Mouse (Mus musculus): ENCODE measurements at regions not wholly inside any gene's neighbourhood (a gene's known extent, or its start where the extent isn't known, plus 50 kb on each side); places are given as distances from the start of the nearest gene placed in this dataset.

DNA sequence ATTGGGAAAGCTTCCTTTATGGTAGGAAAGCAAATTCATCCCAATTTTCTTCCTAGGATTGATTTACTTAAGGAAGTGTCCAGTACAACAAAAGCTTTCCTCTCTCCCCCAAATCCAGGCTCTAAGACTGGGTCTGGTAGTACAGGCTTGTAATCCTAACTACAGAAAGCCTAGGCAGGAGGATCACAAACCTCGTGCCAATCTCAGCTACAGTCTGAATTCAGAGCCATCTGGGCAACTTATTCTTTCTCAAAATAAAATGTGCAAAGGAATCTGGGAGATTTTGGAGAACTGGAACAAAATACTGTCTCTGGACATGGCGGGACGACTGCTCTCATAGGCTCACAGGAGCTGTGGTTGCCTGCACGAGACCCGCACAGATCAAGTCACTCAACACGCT, 377.4 kb upstream of the Satb1 start:
- Histone ChIP-seq H3K36me3 (ENCODE audit: control insufficient read depth, insufficient read depth, low read length) (no peaks in the 10 kb centered on the region), H3K27ac (ENCODE audit: control insufficient read depth, insufficient read depth, low read length) (no peak overlapping the region), H3K4me1 (replicated peaks; ENCODE audit: control insufficient read depth, insufficient read depth, low read length) (peaks cover 20% of the 10 kb centered on the region), H3K4me3 (ENCODE audit: control insufficient read depth, insufficient read depth, low read length) (no peak overlapping the region), H3K27me3 (ENCODE audit: control insufficient read depth, insufficient read depth, low read length) (no peaks in the 10 kb centered on the region)
- TF ChIP-seq POLR2A (IDR thresholded peaks at IDR 0.05; ENCODE audit: control insufficient read depth, extremely low read depth, insufficient read depth, low read length, poor library complexity) = no peak
- TF ChIP-seq CTCF (IDR thresholded peaks at IDR 0.05; ENCODE audit: borderline replicate concordance, control insufficient read depth, extremely low read depth, insufficient read depth, low read length, poor library complexity) = no peak
- WGBS = 98% methylated on average over 6 of the region's 6 CpGs
- no peak for DNase-seq

DNA sequence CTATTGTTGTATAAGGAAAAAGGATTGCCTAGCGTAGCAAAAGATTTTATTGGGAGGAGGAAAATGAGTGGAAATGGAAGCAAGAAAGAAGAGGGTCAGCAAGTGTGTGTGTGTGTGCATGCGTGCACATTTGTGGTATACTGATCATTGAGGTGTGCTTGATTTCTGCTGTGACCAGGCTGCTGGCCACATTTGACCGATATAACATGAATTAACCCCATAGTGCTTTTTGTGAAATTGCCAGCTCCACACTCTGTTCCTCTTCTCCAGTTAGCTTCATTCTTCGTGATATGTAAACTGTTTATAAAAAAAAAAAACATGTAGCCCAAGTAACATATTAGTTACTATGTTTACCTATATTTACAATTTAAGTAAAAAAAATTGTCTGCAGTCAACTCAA, 364.6 kb upstream of the Satb1 start:
- Histone ChIP-seq H3K4me3 (ENCODE audit: control insufficient read depth, insufficient read depth, low read length) (no peak overlapping the region), H3K27ac (ENCODE audit: control insufficient read depth, insufficient read depth, low read length) (no peak overlapping the region), H3K4me1 (replicated peaks; ENCODE audit: control insufficient read depth, insufficient read depth, low read length) (peaks cover 8% of the 10 kb centered on the region), H3K27me3 (ENCODE audit: control insufficient read depth, insufficient read depth, low read length) (no peaks in the 10 kb centered on the region), H3K36me3 (ENCODE audit: control insufficient read depth, insufficient read depth, low read length) (no peaks in the 10 kb centered on the region)
- TF ChIP-seq CTCF (IDR thresholded peaks at IDR 0.05; ENCODE audit: borderline replicate concordance, control insufficient read depth, extremely low read depth, insufficient read depth, low read length, poor library complexity) = no peak
- TF ChIP-seq POLR2A (IDR thresholded peaks at IDR 0.05; ENCODE audit: control insufficient read depth, extremely low read depth, insufficient read depth, low read length, poor library complexity) = no peak
- 98% methylated on average over 4 of the region's 4 CpGs for WGBS
- DNase-seq = no peak

DNA sequence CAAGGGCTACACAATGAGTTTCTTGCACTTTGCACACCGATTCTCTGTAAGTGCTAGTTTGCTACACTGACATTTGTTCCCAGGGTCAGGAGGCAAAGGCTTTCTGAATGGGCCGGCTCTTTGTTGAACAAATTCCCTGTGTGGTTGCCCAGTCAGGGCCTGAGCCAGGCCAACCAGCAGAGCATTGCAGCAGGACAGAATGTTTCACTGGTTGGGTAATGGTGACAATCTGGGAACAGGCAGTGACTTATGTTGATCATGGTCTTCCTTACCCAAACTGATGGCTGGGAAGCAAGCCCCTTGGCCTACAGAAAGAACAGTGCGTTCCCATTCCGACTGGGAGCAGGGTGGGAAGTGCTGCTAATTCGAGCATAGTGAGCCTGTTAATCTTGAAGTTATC, 363.7 kb upstream of the Satb1 start:
- DNase-seq = no peak
- Histone ChIP-seq H3K36me3 (ENCODE audit: control insufficient read depth, insufficient read depth, low read length) (no peaks in the 10 kb centered on the region), H3K4me1 (replicated peaks; ENCODE audit: control insufficient read depth, insufficient read depth, low read length) (peaks cover 8% of the 10 kb centered on the region), H3K27me3 (ENCODE audit: control insufficient read depth, insufficient read depth, low read length) (no peaks in the 10 kb centered on the region), H3K27ac (ENCODE audit: control insufficient read depth, insufficient read depth, low read length) (no peak overlapping the region), H3K4me3 (ENCODE audit: control insufficient read depth, insufficient read depth, low read length) (no peak overlapping the region)
- TF ChIP-seq CTCF (IDR thresholded peaks at IDR 0.05; ENCODE audit: borderline replicate concordance, control insufficient read depth, extremely low read depth, insufficient read depth, low read length, poor library complexity) (no peak), POLR2A (IDR thresholded peaks at IDR 0.05; ENCODE audit: control insufficient read depth, extremely low read depth, insufficient read depth, low read length, poor library complexity) (no peak)
- WGBS = 95% methylated on average over 5 of the region's 5 CpGs

DNA sequence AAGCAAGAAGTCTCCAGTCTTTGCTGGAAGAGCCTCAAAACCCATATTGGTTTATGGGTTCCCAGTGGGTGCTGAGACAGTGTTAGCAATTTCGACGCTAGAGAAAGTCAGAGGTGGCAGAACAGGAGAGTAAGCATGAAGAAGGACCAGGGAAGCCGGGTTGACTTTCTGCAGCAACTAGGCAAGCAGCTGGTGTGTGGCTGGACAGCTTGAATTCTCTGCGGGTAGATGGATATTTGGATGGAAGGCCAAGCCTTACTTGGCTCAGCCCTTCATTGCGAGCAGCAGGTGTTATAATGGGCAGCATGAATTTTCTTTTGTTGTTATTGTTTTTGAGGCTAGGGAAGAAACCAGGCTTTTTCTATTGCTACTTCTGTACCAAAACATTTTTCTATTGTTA, 362.7 kb upstream of the Satb1 start:
- no peak overlapping the region for H3K4me3 ChIP-seq (ENCODE audit: control insufficient read depth, insufficient read depth, low read length)
- 96% methylated on average over 5 of the region's 5 CpGs for WGBS
- TF ChIP-seq POLR2A (IDR thresholded peaks at IDR 0.05; ENCODE audit: control insufficient read depth, extremely low read depth, insufficient read depth, low read length, poor library complexity) (no peak), CTCF (IDR thresholded peaks at IDR 0.05; ENCODE audit: borderline replicate concordance, control insufficient read depth, extremely low read depth, insufficient read depth, low read length, poor library complexity) (no peak)
- no peaks in the 10 kb centered on the region for H3K27me3 ChIP-seq (ENCODE audit: control insufficient read depth, insufficient read depth, low read length)
- DNase-seq = no peak
- H3K27ac ChIP-seq (ENCODE audit: control insufficient read depth, insufficient read depth, low read length) = no peak overlapping the region
- peaks cover 8% of the 10 kb centered on the region for H3K4me1 ChIP-seq (replicated peaks; ENCODE audit: control insufficient read depth, insufficient read depth, low read length)
- H3K36me3 ChIP-seq (ENCODE audit: control insufficient read depth, insufficient read depth, low read length) = no peaks in the 10 kb centered on the region

DNA sequence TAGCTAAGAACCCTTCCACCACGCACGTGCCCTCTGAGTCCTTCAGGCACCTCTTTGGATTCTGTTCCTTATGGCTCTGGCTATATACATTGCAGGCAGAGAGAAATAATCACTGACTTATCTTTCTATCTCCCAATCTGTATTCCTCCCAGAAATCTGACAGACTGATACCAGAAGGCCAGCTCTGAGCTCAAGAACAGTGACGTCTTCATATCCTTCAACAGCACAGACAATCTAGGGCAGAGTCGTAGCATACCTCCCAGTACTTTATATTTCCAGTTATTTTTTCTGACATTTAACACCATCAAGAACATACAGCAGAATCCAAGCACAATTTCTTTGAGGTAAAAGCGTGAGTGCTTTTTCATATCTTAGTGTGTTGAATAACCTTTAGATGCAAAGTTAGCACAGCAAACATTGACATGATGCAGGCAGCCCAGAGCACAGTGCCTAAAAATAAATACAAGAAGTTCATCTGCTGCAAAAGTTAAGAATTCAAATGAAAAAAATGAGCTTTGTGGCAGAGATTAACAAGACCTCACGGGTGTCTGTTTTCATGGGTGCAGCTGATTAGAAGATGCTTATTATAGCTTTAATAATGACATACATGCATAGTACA, 358.1 kb upstream of the Satb1 start:
- H3K36me3 ChIP-seq (ENCODE audit: control insufficient read depth, insufficient read depth, low read length) = no peaks in the 10 kb centered on the region
- H3K27me3 ChIP-seq (ENCODE audit: control insufficient read depth, insufficient read depth, low read length) = no peaks in the 10 kb centered on the region
- no peak for TF ChIP-seq POLR2A (IDR thresholded peaks at IDR 0.05; ENCODE audit: control insufficient read depth, extremely low read depth, insufficient read depth, low read length, poor library complexity)
- TF ChIP-seq CTCF (IDR thresholded peaks at IDR 0.05; ENCODE audit: borderline replicate concordance, control insufficient read depth, extremely low read depth, insufficient read depth, low read length, poor library complexity) = no peak
- no peak overlapping the region; the same call in 1 of the 2 replicates for H3K27ac ChIP-seq (ENCODE audit: control insufficient read depth, insufficient read depth, low read length)
- WGBS = 84% methylated on average over 6 of the region's 6 CpGs
- H3K4me3 ChIP-seq (ENCODE audit: control insufficient read depth, insufficient read depth, low read length) = no peak overlapping the region
- no peak for DNase-seq
- H3K4me1 ChIP-seq (replicated peaks; ENCODE audit: control insufficient read depth, insufficient read depth, low read length) = peaks cover 12% of the 10 kb centered on the region

DNA sequence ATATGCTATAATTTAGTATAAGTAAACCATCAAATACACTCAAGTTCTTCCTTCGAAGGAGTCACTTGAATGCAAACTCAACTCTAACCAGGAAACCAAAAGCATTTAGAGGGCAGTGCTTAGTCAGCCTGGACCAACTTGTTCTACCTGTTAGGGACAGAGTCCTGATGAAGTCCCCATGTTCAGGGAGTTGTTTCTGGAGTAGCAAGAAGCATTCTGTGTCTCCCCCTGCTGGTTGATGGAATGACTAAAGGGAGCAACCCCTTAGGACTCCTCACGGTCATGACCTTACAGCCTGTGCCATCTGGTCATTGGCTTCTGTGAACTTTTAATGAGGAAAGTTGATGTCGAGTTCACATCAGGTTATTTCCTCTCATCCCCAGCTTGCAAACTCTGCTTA, 349.6 kb upstream of the Satb1 start:
- 37% methylated on average over 3 of the region's 3 CpGs for WGBS
- DNase-seq = peak; percentile 83
- H3K36me3 ChIP-seq (ENCODE audit: control insufficient read depth, insufficient read depth, low read length) = no peaks in the 10 kb centered on the region

DNA sequence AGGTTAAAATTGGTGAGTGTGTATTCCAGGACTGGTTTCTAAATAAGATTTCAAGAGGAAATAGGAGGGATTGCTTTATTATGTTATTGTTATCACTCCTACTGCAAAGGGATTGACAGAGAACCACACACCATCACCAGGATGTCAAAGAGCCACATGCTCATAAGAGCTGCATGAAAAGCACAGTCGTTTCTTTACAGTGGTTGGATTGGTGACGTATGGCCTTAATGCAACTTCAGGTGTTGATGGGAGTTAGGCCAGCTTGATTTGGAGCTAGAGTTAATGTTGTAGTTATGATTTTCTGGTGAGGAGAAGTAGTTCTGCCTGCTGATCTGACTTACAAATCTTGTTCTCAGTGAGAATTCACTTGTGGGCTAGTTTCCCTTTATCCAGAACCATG, 344.9 kb upstream of the Satb1 start:
- no peak overlapping the region; the same call in 1 of the 2 replicates for H3K27ac ChIP-seq (ENCODE audit: control insufficient read depth, insufficient read depth, low read length)
- 33% methylated on average over 2 of the region's 2 CpGs for WGBS
- H3K36me3 ChIP-seq (ENCODE audit: control insufficient read depth, insufficient read depth, low read length) = no peaks in the 10 kb centered on the region
- no peaks in the 10 kb centered on the region for H3K27me3 ChIP-seq (ENCODE audit: control insufficient read depth, insufficient read depth, low read length)
- peaks cover 8% of the 10 kb centered on the region for H3K4me1 ChIP-seq (replicated peaks; ENCODE audit: control insufficient read depth, insufficient read depth, low read length)
- no peak for TF ChIP-seq CTCF (IDR thresholded peaks at IDR 0.05; ENCODE audit: borderline replicate concordance, control insufficient read depth, extremely low read depth, insufficient read depth, low read length, poor library complexity)
- TF ChIP-seq POLR2A (IDR thresholded peaks at IDR 0.05; ENCODE audit: control insufficient read depth, extremely low read depth, insufficient read depth, low read length, poor library complexity) = no peak
- no peak overlapping the region for H3K4me3 ChIP-seq (ENCODE audit: control insufficient read depth, insufficient read depth, low read length)
- no peak for DNase-seq

More for the DNA sequence above, 349.6 kb upstream of the Satb1 start:
- no peak for TF ChIP-seq POLR2A (IDR thresholded peaks at IDR 0.05; ENCODE audit: control insufficient read depth, extremely low read depth, insufficient read depth, low read length, poor library complexity)
- no peak for TF ChIP-seq CTCF (IDR thresholded peaks at IDR 0.05; ENCODE audit: borderline replicate concordance, control insufficient read depth, extremely low read depth, insufficient read depth, low read length, poor library complexity)
- H3K4me3 ChIP-seq (ENCODE audit: control insufficient read depth, insufficient read depth, low read length) = no peak overlapping the region
- H3K27ac ChIP-seq (ENCODE audit: control insufficient read depth, insufficient read depth, low read length) = no peak overlapping the region
- no peaks in the 10 kb centered on the region for H3K27me3 ChIP-seq (ENCODE audit: control insufficient read depth, insufficient read depth, low read length)
- peaks cover 17% of the 10 kb centered on the region for H3K4me1 ChIP-seq (replicated peaks; ENCODE audit: control insufficient read depth, insufficient read depth, low read length)

Measured in thymus, adult 2 months (tissue).